Mouse (Mus musculus) cerebellum, adult 2 months (tissue): Measurements from ENCODE around the gene Arhgap24. TPM values are rescaled to one million over a fixed set of nuclear protein-coding genes. Genes with fewer than 3 reads are reported as not detected.
A peak's percentile ranks its signal among the peaks of the same experiment; 100 is the strongest.

Source experiments
- DNase-seq, 2 experiments: peaks; one replicate each; pipeline ENCODE4 v3.0.0; 2021
- H3K27ac ChIP-seq: fragments of 200-500 bp; 2 replicates; pipeline ENCODE4 v1.5.1; 2012; ENCODE audit warnings: low read length, control low read depth, inconsistent platforms; ENCODE audit not compliant: insufficient read depth
- H3K27me3 ChIP-seq: fragments of 200-500 bp; 2 replicates; pipeline ENCODE4 v1.6.1; 2012; ENCODE audit warnings: inconsistent platforms, mild to moderate bottlenecking, low read length, moderate library complexity; ENCODE audit not compliant: control insufficient read depth, insufficient read depth
- H3K4me1 ChIP-seq: fragments of 200-500 bp; 2 replicates; pipeline ENCODE4 v1.6.1; 2011; ENCODE audit warnings: low read length; ENCODE audit not compliant: control insufficient read depth, insufficient read depth
- H3K4me3 ChIP-seq: fragments of 200-500 bp; replicated peaks from 2 replicates; pipeline ENCODE3; 2011; ENCODE audit warnings: mild to moderate bottlenecking, low read depth, low read length, control low read depth; ENCODE audit not compliant: insufficient read depth
- CTCF ChIP-seq: fragments of 200-500 bp; IDR thresholded peaks from 2 replicates; pipeline ENCODE4 v1.5.1; 2011; ENCODE audit warnings: low read depth, mild to moderate bottlenecking, control low read depth, low read length, moderate library complexity, borderline replicate concordance; ENCODE audit not compliant: insufficient read depth
- POLR2A ChIP-seq: fragments of 200-500 bp; IDR thresholded peaks from 2 replicates; pipeline ENCODE4 v1.6.1; 2011; ENCODE audit warnings: low read length, control low read depth, borderline replicate concordance; ENCODE audit not compliant: insufficient read depth
- WGBS: fragments of 180-500 bp; shearing (Covaris S2); methylation state at CpG from one replicate; pipeline ENCODE4 v1.1.7; 2018; 5-methylcytosine and 5-hydroxymethylcytosine counted together
- polyA plus RNA-seq: library from polyadenylated mRNA; depleted of rRNA; stranded (reverse); fragments of >200 nt; gene quantifications from 2 replicates; pipeline ENCODE4 v1.2.3, GENCODE M21; 2012; rRNA removed

Gene Arhgap24
- 8.5 and 11.3 TPM in 2 replicates for polyA plus RNA-seq

- Histone ChIP-seq H3K4me1 (no peaks in the 10 kb centered on the region), H3K27ac (no peak within 1 kb of the TSS), H3K27me3 (no peaks in the 10 kb centered on the region), H3K4me3 (no peak within 1 kb of the TSS)
- TF ChIP-seq CTCF = no peak
- no peak for TF ChIP-seq POLR2A
- peak; percentile 3 to 7 for DNase-seq
- WGBS = 2% methylated on average over 44 of the region's 44 CpGs
These were observed at the start of gene Arhgap24 for GRCm38 (mm10) chr5:102481215-102482211. Gene Arhgap24, plus strand, starts transcription at chr5:102481391.

- Histone ChIP-seq H3K4me3 (no peak overlapping the region), H3K27ac (no peak overlapping the region), H3K4me1 (no peaks in the 10 kb centered on the region), H3K27me3 (no peaks in the 10 kb centered on the region)
- DNase-seq = no peak
- TF ChIP-seq POLR2A (no peak), CTCF (no peak)
- WGBS = 18% methylated on average over 4 of the region's 4 CpGs
These were observed 47.0 kb upstream of the Arhgap24 start for GRCm38 (mm10) chr5:102434182-102434581.

- no peak overlapping the region for H3K27ac ChIP-seq
- WGBS = 86% methylated on average over 8 of the region's 8 CpGs
- H3K4me3 ChIP-seq = no peak overlapping the region
- TF ChIP-seq POLR2A = no peak
- no peak for TF ChIP-seq CTCF
- H3K27me3 ChIP-seq = no peaks in the 10 kb centered on the region
- H3K4me1 ChIP-seq = no peaks in the 10 kb centered on the region
- no peak for DNase-seq
These were observed 44.6 kb upstream of the Arhgap24 start for GRCm38 (mm10) chr5:102436581-102436980.

GRCm38 (mm10) chr5:102439119-102439877 lies 41.9 kb upstream of the Arhgap24 start:
- H3K27ac ChIP-seq = no peak overlapping the region
- H3K4me1 ChIP-seq = no peaks in the 10 kb centered on the region
- no peak overlapping the region for H3K4me3 ChIP-seq
- no peaks in the 10 kb centered on the region for H3K27me3 ChIP-seq
- DNase-seq = no peak
- TF ChIP-seq POLR2A = no peak
- TF ChIP-seq CTCF = no peak
- WGBS = 76% methylated on average over 9 of the region's 9 CpGs

- TF ChIP-seq POLR2A (no peak), CTCF (no peak)
- WGBS = 92% methylated on average over 9 of the region's 9 CpGs
These were observed 33.8 kb upstream of the Arhgap24 start for GRCm38 (mm10) chr5:102447436-102447835.

GRCm38 (mm10) chr5:102450897-102451296 lies 30.3 kb upstream of the Arhgap24 start:
- no peak overlapping the region for H3K27ac ChIP-seq
- 94% methylated on average over 2 of the region's 2 CpGs for WGBS
- H3K4me3 ChIP-seq = no peak overlapping the region
- TF ChIP-seq CTCF = no peak
- no peak for TF ChIP-seq POLR2A
- no peaks in the 10 kb centered on the region for H3K4me1 ChIP-seq
- no peak for DNase-seq
- H3K27me3 ChIP-seq = no peaks in the 10 kb centered on the region

More at GRCm38 (mm10) chr5:102447436-102447835, 33.8 kb upstream of the Arhgap24 start:
- DNase-seq = no peak
- Histone ChIP-seq H3K27me3 (no peaks in the 10 kb centered on the region), H3K4me3 (no peak overlapping the region), H3K4me1 (no peaks in the 10 kb centered on the region), H3K27ac (no peak overlapping the region)

- H3K4me3 ChIP-seq = no peak overlapping the region
- no peak for DNase-seq
- H3K27ac ChIP-seq = no peak overlapping the region
- H3K27me3 ChIP-seq = no peaks in the 10 kb centered on the region
- H3K4me1 ChIP-seq = no peaks in the 10 kb centered on the region
- no peak for TF ChIP-seq POLR2A
- 80% methylated on average over 7 of the region's 7 CpGs for WGBS
These were observed 29.0 kb upstream of the Arhgap24 start for GRCm38 (mm10) chr5:102452079-102452797.
